Mouse (Mus musculus) brain, adult 10 weeks (tissue): ENCODE data around the gene Hira. TPM values are rescaled to one million over a fixed set of nuclear protein-coding genes. Genes with fewer than 3 reads are reported as not detected.

Experiments used
- polyA plus RNA-seq: library from polyadenylated mRNA; stranded (reverse); fragments of 350-450 nt; fragmentation: Illumina TruSeq; extraction: RNeasy Lipid Tissue Mini Kit (QIAGEN cat#74804); gene quantifications from one replicate; pipeline ENCODE4 v1.2.3, GENCODE M21; 2015; ENCODE audit warnings: low read depth, low replicate concordance

The Hira gene
- 66.6 TPM for polyA plus RNA-seq

DNA sequence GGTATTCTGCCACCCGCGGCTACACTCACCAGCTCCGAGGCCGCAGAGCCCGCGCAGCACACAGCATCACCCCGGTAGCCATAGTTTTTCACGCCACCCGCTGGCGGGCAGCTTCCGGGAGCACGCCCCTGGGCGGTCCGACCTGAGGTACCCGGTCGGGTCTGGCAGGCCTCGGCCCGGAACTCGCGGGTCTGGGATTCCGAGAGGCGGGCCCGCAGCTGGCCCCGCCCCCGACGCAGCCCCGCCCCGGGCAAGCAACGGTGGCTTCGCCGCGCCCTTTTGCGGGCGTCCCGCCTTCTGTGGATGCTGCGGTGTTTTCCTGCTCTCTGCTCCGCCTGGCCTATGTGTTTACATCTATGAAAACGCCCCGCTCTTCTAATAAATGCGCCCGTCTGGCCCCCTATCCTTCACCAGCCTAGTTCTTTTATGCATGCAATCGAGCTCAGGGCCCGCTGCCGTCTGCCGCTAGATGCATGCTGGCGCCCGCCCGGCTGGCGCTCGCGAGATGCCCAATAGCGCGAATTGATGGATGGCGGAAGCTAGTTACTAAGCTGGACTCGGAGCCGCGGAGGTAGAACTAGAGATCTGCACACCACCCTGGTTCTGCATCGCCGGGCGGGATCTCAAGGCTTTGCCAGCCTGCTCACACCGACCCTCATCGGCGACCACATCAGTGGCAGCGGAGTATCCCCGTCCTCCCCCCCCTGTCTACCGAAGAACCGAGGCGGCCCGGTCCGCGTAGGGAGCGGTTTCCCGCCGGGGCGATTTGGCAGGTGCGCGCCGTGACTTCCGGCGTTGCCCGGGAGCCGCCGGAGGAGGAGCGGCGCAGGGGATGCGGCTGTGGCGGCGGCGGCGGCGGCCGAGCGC is at the start of gene Hira, which contains the start of gene Mrpl40:
Hira (plus strand) TSS at position 596 of the 867 bp plus-strand sequence.
Mrpl40 (minus strand) TSS at position 421 of the 867 bp plus-strand sequence.

DNA sequence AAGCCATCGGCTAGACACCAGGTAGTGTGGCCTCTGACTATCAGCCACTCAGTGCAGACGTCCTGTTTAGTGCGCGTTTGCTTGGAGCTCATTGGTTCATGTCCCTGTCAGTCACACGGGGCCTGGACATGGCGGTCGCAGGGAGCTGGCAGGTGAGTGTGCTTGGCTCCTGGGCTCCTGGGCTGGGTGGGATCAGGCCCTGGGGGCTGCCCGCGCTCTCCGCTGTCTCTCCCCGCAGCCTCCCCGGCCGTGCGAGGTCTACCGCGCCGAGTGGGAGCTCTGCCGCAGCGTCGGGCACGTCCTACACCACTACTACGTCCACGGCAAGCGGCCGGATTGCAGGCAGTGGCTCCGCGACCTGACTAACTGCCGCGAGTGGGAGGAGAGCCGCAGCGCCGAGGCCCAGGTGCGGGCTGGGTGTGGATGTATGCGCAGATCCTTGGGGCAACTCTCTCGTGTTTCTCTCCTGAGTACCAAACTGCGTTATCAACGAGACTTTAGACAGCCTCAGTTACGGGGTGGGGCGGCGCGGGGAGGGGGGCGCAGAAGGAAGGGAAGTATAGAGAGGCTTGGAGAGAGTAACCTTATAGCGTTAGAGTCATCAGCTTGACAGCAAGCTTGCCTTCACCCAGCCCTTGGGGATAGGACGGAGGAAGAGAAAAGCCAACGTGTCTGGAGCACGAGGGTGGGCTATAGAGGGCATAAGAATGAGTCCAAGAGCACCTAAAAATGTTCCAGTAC is 40.2 kb upstream of the Hira start, which contains the start of the genes 2510002D24Rik and Gm28539:
2510002D24Rik (plus strand) TSS at position 111 of the 741 bp plus-strand sequence.
Gm28539 (plus strand) TSS at position 117 of the 741 bp plus-strand sequence.

Other genes with a start within 250 kb of the Hira start
- gene Sept5, start 247.1 kb upstream of the Hira start, polyA plus RNA-seq = 889 TPM
- 70.2 TPM for gene Cldn5, start 100.2 kb upstream of the Hira start, polyA plus RNA-seq
- 117 TPM for gene Ufd1, start 65.3 kb upstream of the Hira start, polyA plus RNA-seq
- 3.0 TPM for gene Cdc45, start 65.0 kb upstream of the Hira start, polyA plus RNA-seq
- 38.8 TPM for gene 2510002D24Rik, start 40.5 kb upstream of the Hira start, polyA plus RNA-seq
- gene Gm28539, start 40.5 kb upstream of the Hira start, polyA plus RNA-seq = not detected
- gene Mrpl40, start 175 bp upstream of the Hira start, polyA plus RNA-seq = 79.8 TPM